Mouse (Mus musculus): ENCODE results near the gene Olfr9. TPM values are rescaled to one million over a fixed set of nuclear protein-coding genes. Genes with fewer than 3 reads are reported as not detected.
"Not testable (repeated sequence)": the region's sequence is repeated elsewhere in the genome, so short reads cannot be mapped to it uniquely, and the experiment has no call there.

Olfr9 gene
- not detected in 2 replicates for polyA plus RNA-seq (2012; rRNA removed)

GRCm38 (mm10) chr10:128989131-128989530, at the start of gene Olfr9:
TSS of gene Olfr9 (plus strand) at chr10:128989431.
- DNase-seq (ENCODE audit: low read depth, low spot score), result not testable (repeated sequence)
- 79% methylated on average over 1 of the region's 1 CpGs for WGBS

DNA sequence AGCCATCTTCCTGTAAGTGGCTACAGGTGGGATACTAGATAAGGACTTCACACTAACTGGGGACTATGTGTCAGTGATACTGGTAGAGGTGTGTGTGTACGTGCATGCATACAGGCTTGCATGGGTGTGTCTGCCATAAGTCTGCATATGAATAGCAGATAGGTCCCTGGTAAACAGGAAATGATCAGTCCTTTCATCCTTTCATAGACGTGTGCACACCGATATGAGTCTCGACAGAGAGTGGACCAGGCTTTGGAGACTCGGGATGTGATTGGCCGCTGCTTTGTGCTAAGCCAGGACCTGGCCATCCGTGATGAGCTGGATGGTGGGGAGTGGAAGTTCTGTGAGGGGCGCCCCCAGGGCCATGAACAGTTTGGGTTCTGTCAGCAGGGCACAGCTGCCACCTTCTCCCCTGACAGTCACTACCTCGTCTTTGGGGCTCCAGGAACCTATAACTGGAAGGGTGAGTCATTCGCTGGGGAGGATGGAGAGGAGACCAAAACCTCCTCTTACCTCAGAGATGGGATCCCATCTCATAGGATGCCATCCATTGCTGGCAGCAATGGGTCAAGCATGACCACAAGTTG, 48.7 kb upstream of the Olfr9 start:
- WGBS, result 71% methylated on average over 10 of the region's 10 CpGs
- DNase-seq (ENCODE audit: low read depth, low spot score), result no peak

DNA sequence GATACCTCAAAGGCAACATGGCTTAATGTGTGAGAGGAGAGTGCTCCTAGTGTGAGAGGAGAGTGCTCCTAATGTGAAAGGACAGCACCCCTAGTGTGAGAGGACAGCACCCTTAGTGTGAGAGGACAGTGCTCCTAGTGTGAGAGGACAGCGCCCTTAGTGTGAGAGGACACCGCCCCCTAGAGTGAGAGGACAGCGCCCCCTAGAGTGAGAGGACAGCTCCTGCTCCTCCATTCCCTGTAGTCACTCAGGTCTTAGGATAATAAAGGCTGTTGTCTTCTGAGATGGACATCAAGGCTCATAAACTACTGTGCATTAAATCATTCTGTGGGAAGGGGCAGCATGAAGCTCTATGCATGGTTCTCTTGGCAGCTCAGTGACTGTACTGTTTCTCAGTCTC, 43.6 kb upstream of the Olfr9 start:
- no peak for DNase-seq (ENCODE audit: low read depth, low spot score)
- WGBS, result 18% methylated on average over 3 of the region's 3 CpGs

DNA sequence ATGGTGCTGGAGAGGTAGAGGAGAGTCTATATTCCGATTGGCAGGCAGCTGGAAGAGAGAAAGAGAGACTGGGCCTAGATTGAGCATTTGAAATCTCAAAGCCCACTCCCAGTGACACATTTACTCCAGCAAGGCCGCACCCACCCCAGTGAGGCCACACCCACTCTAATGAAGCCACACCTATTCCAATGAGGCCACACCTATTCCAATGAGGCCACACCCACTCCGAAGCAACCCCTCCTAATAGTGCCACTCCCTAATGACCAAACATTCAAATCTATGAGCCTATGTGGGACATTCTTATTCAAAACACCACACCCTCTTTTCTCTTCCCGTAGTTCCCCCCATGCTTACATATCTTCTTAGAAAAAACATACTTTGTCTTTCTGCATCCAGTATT, 41.7 kb upstream of the Olfr9 start:
- DNase-seq (ENCODE audit: low read depth, low spot score), result no peak
- WGBS, result 85% methylated on average over 4 of the region's 4 CpGs

DNA sequence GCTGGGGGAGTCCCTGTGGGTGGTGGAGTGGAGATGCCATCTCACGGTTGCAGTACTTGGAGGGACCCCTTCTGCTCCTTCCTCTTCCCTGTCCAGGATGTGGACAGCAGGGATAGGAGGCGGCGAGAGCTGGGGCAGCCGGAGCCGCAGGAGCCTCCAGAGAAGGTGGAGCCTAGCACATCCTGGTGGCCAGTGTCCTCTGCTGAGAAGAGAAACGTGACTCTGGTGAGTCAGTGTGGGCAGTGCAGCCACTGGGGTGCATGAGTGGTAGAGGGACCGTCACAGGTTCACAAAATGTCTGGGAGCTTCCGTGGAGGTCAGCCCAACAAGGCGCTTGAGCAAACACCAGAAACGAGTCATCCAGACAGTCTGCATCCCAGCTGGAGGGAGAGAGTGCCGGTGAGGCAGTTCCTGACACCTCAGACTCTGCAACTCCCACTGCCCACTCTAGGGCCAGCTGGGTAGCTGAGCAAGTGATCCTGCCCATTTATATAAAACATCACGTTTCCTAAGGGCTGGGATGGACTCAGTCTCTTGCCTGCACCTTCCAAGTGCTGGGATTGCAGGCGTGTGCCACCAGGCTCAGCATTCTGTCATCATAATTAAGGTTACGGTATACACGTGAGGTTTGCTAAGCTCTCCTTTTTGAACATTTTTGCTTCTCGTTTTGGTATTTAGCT, 38.9 kb upstream of the Olfr9 start:
- WGBS, result 69% methylated on average over 16 of the region's 16 CpGs
- no peak for DNase-seq (ENCODE audit: low read depth, low spot score)

DNA sequence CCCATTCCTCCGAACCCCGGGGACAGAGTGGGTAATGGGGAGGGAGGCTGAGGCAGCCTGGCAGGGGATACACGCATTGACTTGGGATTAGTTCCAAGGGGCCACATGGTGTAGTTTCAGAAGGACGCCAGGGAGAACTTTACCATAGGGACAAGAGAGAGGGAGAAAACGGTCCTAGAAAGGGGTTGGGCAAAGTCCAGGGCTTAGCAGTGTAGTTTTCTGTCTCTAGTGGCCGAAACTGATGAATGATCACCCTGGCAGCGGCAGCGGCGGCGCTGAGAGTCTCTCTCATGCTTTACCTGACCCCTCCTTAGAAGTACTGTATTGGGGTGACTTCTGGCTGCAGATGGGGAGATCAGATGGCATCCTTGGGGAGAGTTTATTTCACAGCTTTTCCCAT, 30.9 kb upstream of the Olfr9 start:
- 81% methylated on average over 10 of the region's 10 CpGs for WGBS
- DNase-seq (ENCODE audit: low read depth, low spot score), result no peak

GRCm38 (mm10) chr10:128960142-128960541, 29.1 kb upstream of the Olfr9 start:
- WGBS, result 45% methylated on average over 4 of the region's 4 CpGs
- no peak for DNase-seq (ENCODE audit: low read depth, low spot score)

DNA sequence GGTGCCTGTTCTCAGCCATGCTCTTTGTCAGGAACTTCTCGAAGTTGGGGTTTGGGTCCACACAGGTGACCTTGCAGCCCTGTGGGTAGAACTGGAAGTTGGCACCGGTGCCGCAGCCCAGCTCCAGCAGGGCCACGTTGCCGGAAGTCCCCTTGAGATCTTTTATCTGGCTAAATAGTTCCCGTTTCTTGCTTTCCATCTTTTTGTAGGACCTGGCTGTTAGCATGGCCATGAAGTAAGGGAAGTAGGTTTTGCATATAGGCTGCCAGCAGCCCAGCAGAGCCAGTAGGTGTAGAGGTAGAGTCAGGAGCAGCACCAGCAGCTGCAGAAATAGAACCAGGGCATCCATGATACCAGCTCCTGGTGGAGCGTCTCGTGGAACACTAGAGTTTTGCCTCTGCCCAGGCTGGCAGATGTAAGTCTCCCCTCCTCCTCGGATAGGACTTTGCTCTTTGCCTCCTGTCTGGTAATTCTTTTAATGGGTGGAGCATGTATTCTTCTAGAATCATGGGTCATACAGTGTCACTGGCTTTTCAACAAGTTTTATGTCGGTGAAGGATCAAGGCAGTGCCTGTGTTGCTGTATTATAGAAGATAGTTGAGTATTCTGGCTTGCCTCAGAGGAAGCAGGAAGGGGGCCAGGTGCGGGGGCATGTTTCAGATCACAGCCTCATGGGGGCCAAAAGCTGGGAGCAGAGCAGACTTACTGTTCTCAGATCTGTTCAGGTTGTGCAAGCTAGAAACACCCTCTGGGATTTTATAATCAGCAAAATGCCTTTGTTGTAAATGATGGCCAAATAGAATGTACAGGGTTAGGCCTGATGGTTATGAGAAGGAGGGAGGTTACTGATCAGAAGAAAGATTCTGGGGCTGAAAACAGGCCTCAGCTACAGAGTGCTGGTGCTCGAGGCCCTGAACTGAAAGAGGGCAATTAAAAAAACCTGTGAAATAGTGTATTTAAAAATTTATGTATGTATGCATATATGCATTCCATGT, 28.3 kb upstream of the Olfr9 start, which contains the start of gene Mettl7b:
Gene Mettl7b, minus strand, starts transcription at position 399 of the 995 bp plus-strand sequence.
- peak; percentile 76 for DNase-seq (ENCODE audit: low read depth, low spot score)
- 26% methylated on average over 12 of the region's 12 CpGs for WGBS

DNA sequence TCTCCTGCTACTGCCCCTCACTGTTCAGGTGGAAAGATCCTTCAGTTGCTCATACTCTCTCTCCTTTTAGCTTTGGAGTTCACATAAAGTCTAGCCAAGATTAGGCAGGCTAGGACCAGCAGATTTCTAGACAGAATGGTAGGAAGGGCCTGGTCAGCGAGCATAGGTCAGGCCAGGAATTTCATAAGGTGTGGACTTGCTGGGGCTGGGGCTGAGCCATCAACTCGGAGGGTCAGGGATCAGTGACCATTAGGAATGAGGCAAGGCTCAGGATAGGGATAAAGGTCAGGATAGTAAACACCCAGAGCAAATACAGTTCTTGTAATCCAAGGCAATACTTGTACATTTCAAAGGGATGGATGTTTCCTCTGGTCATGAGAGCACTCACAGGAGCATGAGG, 24.3 kb upstream of the Olfr9 start:
- DNase-seq (ENCODE audit: low read depth, low spot score), result no peak
- WGBS, result 41% methylated on average over 2 of the region's 2 CpGs

- 39% methylated on average over 6 of the region's 6 CpGs for WGBS
- no peak for DNase-seq (ENCODE audit: low read depth, low spot score)
Observed at GRCm38 (mm10) chr10:128965871-128966270, 23.4 kb upstream of the Olfr9 start.

- DNase-seq (ENCODE audit: low read depth, low spot score), result no peak
- 6% methylated on average over 1 of the region's 1 CpGs for WGBS
Observed at GRCm38 (mm10) chr10:128968341-128968749, 20.9 kb upstream of the Olfr9 start.

GRCm38 (mm10) chr10:128970740-128971250, 18.4 kb upstream of the Olfr9 start:
- DNase-seq (ENCODE audit: low read depth, low spot score), result no peak
- 2% methylated on average over 1 of the region's 1 CpGs for WGBS

GRCm38 (mm10) chr10:128972841-128973240, 16.4 kb upstream of the Olfr9 start:
- DNase-seq (ENCODE audit: low read depth, low spot score), result no peak
- 77% methylated on average over 4 of the region's 4 CpGs for WGBS

GRCm38 (mm10) chr10:128976395-128976794, 12.8 kb upstream of the Olfr9 start:
- no peak for DNase-seq (ENCODE audit: low read depth, low spot score)
- 59% methylated on average over 3 of the region's 3 CpGs for WGBS

DNA sequence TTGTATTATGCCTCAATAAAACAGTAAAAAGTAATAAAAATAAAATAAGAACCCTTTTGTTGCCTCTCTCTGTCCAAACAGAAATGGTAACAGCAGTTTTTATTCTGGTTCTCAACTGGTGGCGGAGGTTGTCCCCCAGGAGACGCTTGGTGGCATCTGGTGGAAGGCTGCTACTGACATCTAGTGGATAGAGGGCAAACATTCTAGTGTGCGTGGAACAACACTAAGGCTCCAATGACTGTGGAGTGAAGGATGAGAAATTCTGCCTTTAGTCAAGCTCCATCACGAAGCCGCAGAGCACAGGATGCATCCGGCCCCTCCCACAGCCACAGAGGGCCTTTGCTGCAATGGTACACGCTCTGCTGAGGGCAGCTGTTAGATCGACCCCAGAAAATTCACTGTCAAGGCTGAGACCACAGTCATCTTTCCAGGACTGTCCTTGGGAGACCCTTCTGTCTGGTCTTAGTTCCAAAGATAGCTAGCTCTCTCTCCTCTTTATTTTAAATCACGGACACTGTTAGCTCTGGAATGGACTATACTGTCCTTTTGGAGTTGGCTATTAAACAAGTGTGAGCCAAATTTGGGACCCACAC, 11.6 kb upstream of the Olfr9 start:
- DNase-seq (ENCODE audit: low read depth, low spot score), result no peak
- 8% methylated on average over 9 of the region's 9 CpGs for WGBS

DNA sequence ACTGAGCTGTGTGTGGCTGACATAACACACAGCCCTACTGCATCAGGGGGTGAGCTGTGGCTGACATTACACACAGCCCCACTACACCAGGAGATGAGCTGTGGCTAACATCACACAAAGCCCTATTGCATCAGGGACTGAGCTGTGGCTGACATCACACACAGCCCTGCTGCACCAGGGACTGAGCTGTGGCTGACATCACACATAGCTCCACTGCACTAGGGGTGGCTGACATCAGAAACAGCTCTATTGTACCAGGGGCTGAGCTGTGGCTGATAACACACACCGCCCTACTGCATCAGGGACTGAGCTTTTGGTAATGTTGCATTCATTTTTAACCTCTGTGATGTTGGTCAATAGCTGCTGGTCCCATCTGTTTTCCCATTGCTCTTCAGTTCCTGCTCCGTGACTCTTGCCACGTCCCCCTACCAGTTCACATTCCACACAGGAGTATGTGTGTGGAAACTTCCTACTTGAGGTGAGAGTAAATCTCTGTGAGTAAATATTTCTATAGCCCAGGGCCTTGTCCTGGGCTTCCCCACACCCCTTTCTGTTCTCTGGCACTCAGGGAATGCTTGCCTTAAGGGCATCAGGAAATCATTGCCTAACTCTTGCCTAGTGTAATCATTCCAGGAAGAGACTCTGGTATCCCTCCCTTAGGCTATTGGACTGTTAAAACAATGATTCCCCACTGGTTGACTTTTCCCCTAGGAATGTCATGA, 8.4 kb upstream of the Olfr9 start:
- WGBS, result 56% methylated on average over 3 of the region's 3 CpGs
- no peak for DNase-seq (ENCODE audit: low read depth, low spot score)

GRCm38 (mm10) chr10:128990129-128990850, 1.1 kb downstream of the Olfr9 start:
- not testable (repeated sequence) for DNase-seq (ENCODE audit: low read depth, low spot score)
- 55% methylated on average over 7 of the region's 10 CpGs for whole genome bisulfite sequencing

- DNase-seq (ENCODE audit: low read depth, low spot score), result no peak
Observed at GRCm38 (mm10) chr10:128990994-128991393, 1.8 kb downstream of the Olfr9 start.
